Mouse (Mus musculus): ENCODE results near the gene Ptges. TPM values are rescaled to one million over a fixed set of nuclear protein-coding genes. Genes with fewer than 3 reads are reported as not detected.

Gene Ptges
- polyA plus RNA-seq (2017; shearing (Covaris generic)) = not detected

GRCm38 (mm10) chr2:30929483-30930045 lies at the start of gene Ptges:
Ptges (minus strand) TSS chr2:30929863.

GRCm38 (mm10) chr2:30967352-30968327 lies 38.0 kb upstream of the Ptges start, which contains the start of gene Tor1a:
Tor1a (minus strand) TSS chr2:30967933.

DNA sequence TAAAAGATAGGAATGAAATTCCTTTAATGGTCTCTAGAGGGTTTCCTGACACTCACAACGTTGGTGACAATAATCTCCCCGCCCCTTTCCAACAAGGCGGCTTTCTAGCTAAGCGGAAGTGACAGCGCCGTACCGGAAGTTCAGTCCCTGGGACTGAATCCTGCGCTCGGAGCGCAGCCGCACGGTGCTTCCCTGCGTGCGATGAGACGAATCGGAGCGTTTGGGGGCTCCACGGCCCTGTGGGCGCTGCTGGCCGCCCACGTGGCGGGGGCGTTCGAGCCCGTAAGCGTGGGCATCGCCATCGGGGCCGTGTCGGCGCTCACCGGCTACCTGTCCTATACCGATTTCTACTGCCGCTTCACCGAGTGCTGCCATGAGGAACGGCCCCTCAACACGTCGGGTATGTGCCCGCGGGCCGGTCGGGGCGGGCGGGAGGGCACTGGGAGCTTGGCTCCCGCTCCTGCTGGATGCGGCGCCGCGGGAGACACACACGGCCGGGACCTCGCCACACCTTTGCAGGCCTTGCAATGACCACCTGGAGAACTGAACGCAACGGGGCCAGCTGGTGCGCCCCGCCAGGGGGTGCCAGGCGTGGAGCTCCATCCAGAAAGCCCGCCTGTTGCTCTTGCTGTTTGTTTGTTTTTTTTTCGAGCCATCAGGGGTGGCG lies 23.3 kb upstream of the Ptges start, which contains the start of gene Tor1b:
Gene Tor1b, plus strand, starts transcription at position 136 of the 667 bp plus-strand sequence.

Other genes starting within 250 kb of the Ptges start
- not detected for gene 1700001O22Rik, start 126.2 kb downstream of the Ptges start, polyA plus RNA-seq (2017; shearing (Covaris generic))
- 25.7 TPM for gene Ntmt1, start 122.0 kb downstream of the Ptges start, polyA plus RNA-seq (2017; shearing (Covaris generic))
- 64.4 TPM for gene Asb6, start 99.5 kb downstream of the Ptges start, polyA plus RNA-seq (2017; shearing (Covaris generic))
- not detected for gene Prrx2, start 94.9 kb downstream of the Ptges start, polyA plus RNA-seq (2017; shearing (Covaris generic))
- gene Tor1b, start 23.1 kb upstream of the Ptges start, polyA plus RNA-seq (2017; shearing (Covaris generic)) = 28.1 TPM
- 81.3 TPM for gene Tor1a, start 38.1 kb upstream of the Ptges start, polyA plus RNA-seq (2017; shearing (Covaris generic))
- 64.4 TPM for gene BC005624, start 52.3 kb upstream of the Ptges start, polyA plus RNA-seq (2017; shearing (Covaris generic))
- gene Usp20, start 52.4 kb upstream of the Ptges start, polyA plus RNA-seq (2017; shearing (Covaris generic)) = 18.8 TPM
- 77.6 TPM for gene Fnbp1, start 212.1 kb upstream of the Ptges start, polyA plus RNA-seq (2017; shearing (Covaris generic))
- 31.5 TPM for gene Gpr107, start 222.5 kb upstream of the Ptges start, polyA plus RNA-seq (2017; shearing (Covaris generic))

Data from naive thymus-derived CD4-positive, alpha-beta T cell, adult 5 months (primary cell).